Mouse (Mus musculus): ENCODE data around the gene Bcl9l. TPM values are rescaled to one million over a fixed set of nuclear protein-coding genes. Genes with fewer than 3 reads are reported as not detected.
A peak's percentile ranks its signal among the peaks of the same experiment; 100 is the strongest.

The Bcl9l gene
- polyA plus RNA-seq, 1 experiment, result 28.1 TPM

DNA sequence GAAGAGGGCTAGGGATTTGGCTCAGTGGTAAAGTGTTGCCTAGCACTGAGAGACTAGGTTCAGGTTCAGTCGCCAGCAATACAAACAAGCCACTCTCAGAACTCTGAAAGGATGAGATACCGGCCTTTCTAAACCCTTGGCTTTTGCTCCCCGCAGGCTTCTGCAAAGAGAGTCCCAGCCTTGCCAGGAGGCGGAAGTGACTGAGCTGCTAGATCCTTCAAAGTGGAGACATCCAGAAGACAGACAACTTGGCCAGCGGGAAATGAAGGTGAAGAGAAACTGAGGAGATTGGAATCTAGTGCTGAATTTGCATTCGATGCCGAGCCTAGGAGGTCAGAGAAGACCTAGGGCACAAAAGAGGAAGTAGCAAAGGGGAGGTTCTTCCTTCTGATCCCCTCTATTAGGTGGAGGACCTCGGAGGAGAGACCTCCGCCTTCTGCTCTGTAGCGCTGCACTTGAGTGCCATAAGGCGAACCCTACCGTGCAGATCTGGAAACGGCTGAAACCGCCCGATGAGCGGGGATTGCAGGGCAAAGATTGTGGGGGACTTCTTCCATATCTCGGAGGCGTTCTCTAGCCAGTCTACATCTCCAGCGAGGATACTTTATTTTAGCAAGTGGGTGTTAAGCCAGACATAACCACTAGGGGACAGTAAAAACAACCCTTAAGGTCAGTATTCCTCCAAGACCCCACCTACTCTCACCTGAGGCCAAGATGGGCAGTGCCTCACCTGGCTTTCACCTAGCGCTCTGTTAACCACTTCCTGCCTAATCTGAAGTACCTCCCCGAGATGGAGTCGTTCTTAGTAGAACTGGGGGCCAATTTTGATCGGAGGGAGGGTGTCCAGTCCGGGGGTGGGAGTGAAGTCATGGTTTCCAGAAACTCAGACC lies 5.0 kb upstream of the Bcl9l start:
- WGBS, result 6% methylated on average over 24 of the region's 24 CpGs
- no peak for TF ChIP-seq POLR2A (IDR thresholded peaks at IDR 0.05; ENCODE audit: low read depth, low read length)
- peak; percentile 68; the same call in 1 of the 2 replicates for TF ChIP-seq CTCF (IDR thresholded peaks at IDR 0.05; ENCODE audit: extremely low read depth, insufficient read length, insufficient replicate concordance, low read depth, low read length)
- no peaks in the 10 kb centered on the region for H3K27me3 ChIP-seq (ENCODE audit: control insufficient read depth, insufficient read depth, low read length)
- H3K27ac ChIP-seq (ENCODE audit: insufficient read depth, low read depth, low read length), result peak overlapping the region; percentile 82
- no peaks in the 10 kb centered on the region for H3K36me3 ChIP-seq (ENCODE audit: control insufficient read depth, insufficient read depth, low read length)
- H3K4me3 ChIP-seq (ENCODE audit: low read depth, low read length), result peak overlapping the region; percentile 65
- H3K4me1 ChIP-seq (ENCODE audit: control insufficient read depth, insufficient read depth, insufficient read length, low read length), result peaks cover 2% of the 10 kb centered on the region; the same call in 1 of the 2 replicates

DNA sequence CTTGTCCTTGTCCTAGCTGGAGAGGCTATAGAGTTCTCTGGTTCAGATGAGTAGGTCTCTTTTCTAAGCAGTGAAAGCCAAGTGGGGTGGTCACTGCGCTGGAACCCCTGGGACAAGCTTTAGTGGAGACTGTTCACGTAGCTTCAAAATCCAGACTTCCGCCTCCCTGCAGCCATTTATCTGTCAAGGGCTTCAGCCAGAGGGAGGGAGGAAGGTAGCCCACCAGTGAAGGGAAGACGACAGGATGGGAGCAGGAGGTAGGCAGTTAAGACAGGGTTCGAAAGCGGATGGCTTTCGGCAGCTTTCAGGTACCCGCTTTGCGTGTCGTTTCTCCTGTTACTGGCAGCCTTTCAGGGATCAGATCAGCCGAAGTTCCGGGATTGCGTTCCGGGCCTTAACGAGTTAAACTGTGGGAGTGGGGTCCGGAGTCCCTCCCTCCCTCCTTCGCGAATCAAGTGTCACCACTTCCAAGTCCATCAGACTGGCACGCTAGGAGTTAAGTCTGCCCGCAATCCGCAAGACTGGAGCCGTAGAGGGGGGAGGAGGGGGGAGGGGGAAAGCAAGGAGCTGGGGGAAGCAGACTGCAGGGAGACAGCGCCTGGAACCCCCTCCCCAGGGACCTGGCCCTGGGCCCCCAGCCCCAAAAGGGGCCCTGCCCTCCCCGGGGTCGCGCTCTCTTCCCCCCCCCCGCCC lies 4.2 kb upstream of the Bcl9l start:
- TF ChIP-seq CTCF (IDR thresholded peaks at IDR 0.05; ENCODE audit: extremely low read depth, insufficient read length, insufficient replicate concordance, low read depth, low read length), result no peak
- TF ChIP-seq POLR2A (IDR thresholded peaks at IDR 0.05; ENCODE audit: low read depth, low read length), result no peak
- H3K27ac ChIP-seq (ENCODE audit: insufficient read depth, low read depth, low read length), result peak overlapping the region; percentile 82

DNA sequence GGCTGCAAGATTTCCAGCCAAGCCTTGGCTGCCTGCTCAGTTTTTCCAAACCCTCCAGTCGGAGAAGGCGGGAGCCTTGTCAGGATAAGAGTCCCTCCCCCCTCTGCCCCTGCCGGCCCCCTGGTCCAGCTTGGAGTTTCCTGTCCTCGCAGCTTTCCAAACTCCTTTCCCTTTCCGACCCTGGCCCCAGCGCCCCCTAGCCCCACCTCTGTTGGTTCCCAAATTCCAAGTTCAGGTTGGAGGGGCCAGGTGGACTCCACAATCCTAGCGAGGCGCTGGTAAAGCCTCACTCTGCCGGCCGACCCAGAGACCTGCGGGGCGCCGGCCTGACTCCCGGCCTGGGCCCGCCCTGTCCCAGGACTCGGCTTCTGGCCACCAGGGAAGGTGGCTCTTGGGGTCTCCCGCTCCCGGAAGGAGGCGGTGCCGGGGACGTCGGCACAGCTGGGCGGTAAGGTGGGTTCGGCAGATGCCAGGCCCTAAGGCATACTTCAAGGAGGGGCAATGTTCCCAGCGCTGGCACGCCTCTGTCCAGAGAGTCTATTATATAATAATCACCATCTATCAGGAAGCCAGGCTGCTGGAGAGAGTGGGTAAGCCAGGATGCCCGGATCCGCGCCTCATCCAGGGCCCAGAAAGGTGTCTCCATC lies 3.5 kb upstream of the Bcl9l start:
- Histone ChIP-seq H3K36me3 (ENCODE audit: control insufficient read depth, insufficient read depth, low read length) (no peaks in the 10 kb centered on the region), H3K27me3 (ENCODE audit: control insufficient read depth, insufficient read depth, low read length) (no peaks in the 10 kb centered on the region), H3K27ac (ENCODE audit: insufficient read depth, low read depth, low read length) (peak overlapping the region; percentile 93), H3K4me1 (ENCODE audit: control insufficient read depth, insufficient read depth, insufficient read length, low read length) (peaks cover 6% of the 10 kb centered on the region), H3K4me3 (ENCODE audit: low read depth, low read length) (peak overlapping the region; percentile 65)
- TF ChIP-seq POLR2A (IDR thresholded peaks at IDR 0.05; ENCODE audit: low read depth, low read length), result no peak
- peak; percentile 2; the same call in 1 of the 2 replicates for TF ChIP-seq CTCF (IDR thresholded peaks at IDR 0.05; ENCODE audit: extremely low read depth, insufficient read length, insufficient replicate concordance, low read depth, low read length)
- 1% methylated on average over 29 of the region's 29 CpGs for WGBS

More for the DNA sequence above, 4.2 kb upstream of the Bcl9l start:
- H3K36me3 ChIP-seq (ENCODE audit: control insufficient read depth, insufficient read depth, low read length), result no peaks in the 10 kb centered on the region
- peaks cover 2% of the 10 kb centered on the region; the same call in 1 of the 2 replicates for H3K4me1 ChIP-seq (ENCODE audit: control insufficient read depth, insufficient read depth, insufficient read length, low read length)
- under 1% methylated on average over 27 of the region's 27 CpGs for WGBS
- H3K4me3 ChIP-seq (ENCODE audit: low read depth, low read length), result peak overlapping the region; percentile 65
- no peaks in the 10 kb centered on the region for H3K27me3 ChIP-seq (ENCODE audit: control insufficient read depth, insufficient read depth, low read length)

- H3K36me3 ChIP-seq (ENCODE audit: control insufficient read depth, insufficient read depth, low read length), result no peaks in the 10 kb centered on the region
- WGBS, result under 1% methylated on average over 26 of the region's 26 CpGs
- H3K27me3 ChIP-seq (ENCODE audit: control insufficient read depth, insufficient read depth, low read length), result no peaks in the 10 kb centered on the region
- TF ChIP-seq POLR2A (IDR thresholded peaks at IDR 0.05; ENCODE audit: low read depth, low read length) (peak; percentile 21; the same call in 1 of the 2 replicates), CTCF (IDR thresholded peaks at IDR 0.05; ENCODE audit: extremely low read depth, insufficient read length, insufficient replicate concordance, low read depth, low read length) (peak; percentile 89)
- H3K4me3 ChIP-seq (ENCODE audit: low read depth, low read length), result peak overlapping the region; percentile 65
- peaks cover 13% of the 10 kb centered on the region for H3K4me1 ChIP-seq (ENCODE audit: control insufficient read depth, insufficient read depth, insufficient read length, low read length)
- peak overlapping the region; percentile 93 for H3K27ac ChIP-seq (ENCODE audit: insufficient read depth, low read depth, low read length)
Measured at GRCm38 (mm10) chr9:44479628-44480428, 2.8 kb upstream of the Bcl9l start.

DNA sequence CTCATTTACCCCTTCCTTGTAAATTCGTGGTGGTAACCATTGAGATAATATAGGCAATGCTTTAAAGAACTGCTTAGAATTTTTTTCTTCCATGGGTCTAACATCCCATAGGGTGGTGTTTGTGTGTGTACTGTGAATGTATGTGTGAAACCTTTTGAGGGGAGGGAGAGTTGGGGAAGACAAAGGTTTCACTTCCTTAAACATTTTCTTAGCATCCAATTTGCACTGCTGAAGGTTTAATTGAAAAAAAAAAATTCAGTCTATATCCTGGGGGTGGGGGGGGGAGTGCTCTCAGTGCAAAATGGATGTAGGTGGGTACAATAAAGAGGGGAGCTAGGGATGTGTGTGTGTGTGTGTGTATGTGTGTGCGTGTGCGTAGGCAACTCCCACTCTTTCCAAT lies 513 bp upstream of the Bcl9l start:
- no peak for TF ChIP-seq POLR2A (IDR thresholded peaks at IDR 0.05; ENCODE audit: low read depth, low read length)
- TF ChIP-seq CTCF (IDR thresholded peaks at IDR 0.05; ENCODE audit: extremely low read depth, insufficient read length, insufficient replicate concordance, low read depth, low read length), result no peak
- H3K27ac ChIP-seq (ENCODE audit: insufficient read depth, low read depth, low read length), result peak overlapping the region; percentile 32; the same call in 1 of the 2 replicates
- peak overlapping the region; percentile 96 for H3K4me3 ChIP-seq (ENCODE audit: low read depth, low read length)
- no peaks in the 10 kb centered on the region for H3K27me3 ChIP-seq (ENCODE audit: control insufficient read depth, insufficient read depth, low read length)
- H3K4me1 ChIP-seq (ENCODE audit: control insufficient read depth, insufficient read depth, insufficient read length, low read length), result peaks cover 32% of the 10 kb centered on the region
- H3K36me3 ChIP-seq (ENCODE audit: control insufficient read depth, insufficient read depth, low read length), result no peaks in the 10 kb centered on the region
- 19% methylated on average over 3 of the region's 3 CpGs for WGBS

GRCm38 (mm10) chr9:44483041-44483509 lies 450 bp downstream of the Bcl9l start:
- TF ChIP-seq CTCF (IDR thresholded peaks at IDR 0.05; ENCODE audit: extremely low read depth, insufficient read length, insufficient replicate concordance, low read depth, low read length) (no peak), POLR2A (IDR thresholded peaks at IDR 0.05; ENCODE audit: low read depth, low read length) (no peak; the same call in 1 of the 2 replicates)
- Histone ChIP-seq H3K4me3 (ENCODE audit: low read depth, low read length) (peak overlapping the region; percentile 96), H3K27me3 (ENCODE audit: control insufficient read depth, insufficient read depth, low read length) (no peaks in the 10 kb centered on the region), H3K27ac (ENCODE audit: insufficient read depth, low read depth, low read length) (peak overlapping the region; percentile 82), H3K36me3 (ENCODE audit: control insufficient read depth, insufficient read depth, low read length) (no peaks in the 10 kb centered on the region), H3K4me1 (ENCODE audit: control insufficient read depth, insufficient read depth, insufficient read length, low read length) (peaks cover 37% of the 10 kb centered on the region)
- under 1% methylated on average over 39 of the region's 39 CpGs for WGBS

Measured in small intestine, adult 2 months (tissue).